Mouse (Mus musculus) kidney, embryonic 16.5 days (tissue): ENCODE data around the gene Add3. TPM values are rescaled to one million over a fixed set of nuclear protein-coding genes. Genes with fewer than 3 reads are reported as not detected.

Source experiments
- ATAC-seq: fragments of 200-750 bp; cut with Nextera tagmentation; 2 replicates; pipeline ENCODE4 v1.8.0; 2017; ENCODE audit warnings: moderate TSS enrichment; ENCODE audit not compliant: low FRiP score, low TSS enrichment
- H3K27ac ChIP-seq: fragments of 300-500 bp; sonication (generic); 2 replicates; pipeline ENCODE4 v1.5.1; 2014; ENCODE audit warnings: low read length
- H3K27me3 ChIP-seq: fragments of 300-500 bp; sonication (generic); 2 replicates; pipeline ENCODE4 v1.6.1; 2014; ENCODE audit warnings: low read length, control low read depth, mixed read lengths; ENCODE audit not compliant: insufficient read depth
- H3K36me3 ChIP-seq: fragments of 300-500 bp; sonication (generic); 2 replicates; pipeline ENCODE4 v1.6.1; 2014; ENCODE audit warnings: low read length, control low read depth, mixed read lengths; ENCODE audit not compliant: insufficient read depth
- H3K4me1 ChIP-seq: fragments of 300-500 bp; sonication (generic); 2 replicates; pipeline ENCODE4 v1.6.1; 2014; ENCODE audit warnings: low read length, control low read depth, mixed read lengths; ENCODE audit not compliant: insufficient read depth
- H3K4me2 ChIP-seq: fragments of 300-500 bp; sonication (generic); replicated peaks from 2 replicates; pipeline ENCODE4 v1.6.1; 2014; ENCODE audit warnings: low read depth, low read length
- H3K4me3 ChIP-seq: fragments of 300-500 bp; sonication (generic); 2 replicates; pipeline ENCODE4 v1.5.1; 2014; ENCODE audit warnings: mild to moderate bottlenecking, low read length
- H3K9ac ChIP-seq: fragments of 300-500 bp; sonication (generic); replicated peaks from 2 replicates; pipeline ENCODE4 v1.6.1; 2014; ENCODE audit warnings: low read length
- H3K9me3 ChIP-seq: fragments of 300-500 bp; sonication (generic); 2 replicates; pipeline ENCODE4 v1.6.1; 2016; ENCODE audit warnings: low read length, control low read depth
- WGBS: fragments of 180-500 bp; shearing (Covaris S2); extraction: QIAGEN DNeasy Blood & Tissue Kit; methylation state at CpG from one replicate; pipeline ENCODE4 v1.1.7; 2014; 5-methylcytosine and 5-hydroxymethylcytosine counted together
- polyA plus RNA-seq: library from polyadenylated mRNA; unstranded; fragments of >200 nt; fragmentation: Nextera tagmentation; extraction: Ambion mirVana; gene quantifications from 2 replicates; pipeline ENCODE4 v1.2.1, GENCODE M21; 2015

Gene Add3
- polyA plus RNA-seq, 1 experiment from 2014 or later, result 85.1 TPM

DNA sequence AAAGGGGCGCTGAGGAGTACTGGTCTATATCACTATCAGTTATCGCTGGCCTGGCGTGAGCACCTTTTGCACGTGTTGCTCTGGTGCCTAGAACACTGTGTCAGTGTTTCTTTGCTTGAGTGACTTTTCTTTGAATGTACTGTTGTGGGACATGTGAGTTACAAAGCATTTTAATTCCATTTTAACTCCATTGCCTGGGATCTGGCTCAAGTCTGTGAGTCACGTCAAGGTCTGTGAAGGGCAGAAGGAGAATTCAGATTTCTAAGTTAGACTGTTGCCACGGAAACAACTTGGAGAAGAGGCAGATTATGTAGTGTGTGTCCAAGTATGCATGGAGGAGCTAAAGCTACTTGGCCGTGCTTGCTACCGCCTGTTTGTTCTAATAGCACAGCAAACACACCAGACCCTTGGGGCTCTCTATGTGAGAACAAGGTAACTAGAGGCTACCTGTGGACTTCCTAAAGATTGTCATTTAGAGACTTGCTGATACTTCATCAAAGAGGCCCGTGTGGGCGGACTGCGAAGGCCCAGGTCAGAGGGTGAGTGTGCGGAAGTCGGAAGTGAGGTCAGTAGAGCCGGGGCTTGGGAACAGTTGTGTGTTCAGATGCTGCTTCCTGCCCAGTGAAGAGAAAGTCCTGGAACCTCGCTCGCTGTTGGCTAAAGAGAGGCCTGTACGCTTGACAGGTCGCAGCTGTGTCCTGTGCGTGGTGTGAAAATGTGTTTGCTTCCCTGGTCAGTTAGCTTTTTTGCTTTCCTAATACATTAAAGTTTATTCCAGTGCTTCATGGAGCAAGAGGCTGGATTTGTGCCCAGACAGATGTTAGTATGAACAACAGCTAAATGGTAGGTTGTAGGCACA is 41.0 kb downstream of the Add3 start:
- Histone ChIP-seq H3K4me3 (no peak overlapping the region), H3K4me1 (peaks cover 48% of the 10 kb centered on the region), H3K27me3 (no peaks in the 10 kb centered on the region), H3K9me3 (peaks cover 5% of the 10 kb centered on the region; the same call in 1 of the 2 replicates), H3K4me2 (peak overlapping the region; percentile 22; the same call in 1 of the 2 replicates), H3K27ac (peak overlapping the region; percentile 90), H3K36me3 (no peaks in the 10 kb centered on the region), H3K9ac (peak overlapping the region; percentile 13; the same call in 1 of the 2 replicates)
- ATAC-seq, result peak; percentile 87
- WGBS, result 45% methylated on average over 19 of the region's 19 CpGs

DNA sequence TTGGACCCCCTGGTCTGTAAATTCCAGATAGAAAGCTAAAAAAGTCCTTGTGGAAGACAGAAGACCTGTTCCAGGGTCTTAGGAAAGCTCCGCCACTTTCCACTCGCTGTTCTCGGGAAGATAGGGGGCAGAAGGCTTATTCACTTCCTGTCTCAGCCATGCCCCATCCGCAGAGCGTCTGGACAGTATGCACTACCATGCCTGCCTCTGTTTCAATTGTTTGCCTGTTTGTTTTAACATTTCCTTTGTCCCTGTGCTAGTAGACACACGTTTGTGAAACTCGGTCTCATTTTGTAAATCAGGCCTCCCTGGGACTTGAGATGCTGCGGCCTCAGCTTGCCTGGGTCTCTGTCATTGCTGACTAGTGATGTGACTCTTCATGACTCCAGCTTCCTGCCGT is 43.4 kb downstream of the Add3 start:
- no peak for ATAC-seq
- H3K27ac ChIP-seq, result peak overlapping the region; percentile 76; the same call in 1 of the 2 replicates
- 0 out of 2 replicates have a peak overlapping the region, but pooled peaks have one; percentile 2 for H3K9ac ChIP-seq
- H3K4me1 ChIP-seq, result peaks cover 60% of the 10 kb centered on the region
- no peaks in the 10 kb centered on the region for H3K9me3 ChIP-seq
- peak overlapping the region; percentile 3; the same call in 1 of the 2 replicates for H3K4me2 ChIP-seq
- no peak overlapping the region for H3K4me3 ChIP-seq
- WGBS, result 51% methylated on average over 9 of the region's 9 CpGs
- no peaks in the 10 kb centered on the region for H3K36me3 ChIP-seq
- H3K27me3 ChIP-seq, result no peaks in the 10 kb centered on the region

DNA sequence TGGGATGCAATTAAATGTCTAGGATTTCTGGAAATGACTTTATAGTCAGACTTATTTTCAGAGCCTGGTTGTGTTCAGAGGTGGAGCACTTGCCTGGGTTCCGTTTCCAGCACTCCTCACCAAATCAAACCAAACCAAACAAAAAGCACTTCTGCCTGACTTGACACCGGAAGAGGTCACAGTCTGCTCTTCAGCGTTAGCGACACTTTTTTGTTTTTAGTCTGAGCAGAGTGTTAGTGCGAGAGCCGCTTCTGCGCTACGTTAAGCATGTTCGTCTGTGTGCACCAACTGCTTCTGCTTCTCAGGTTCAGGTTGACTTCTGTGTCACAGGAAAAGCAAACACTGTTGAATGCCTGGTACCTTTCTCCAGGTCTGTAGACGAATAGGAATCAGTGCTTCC is 44.0 kb downstream of the Add3 start:
- Histone ChIP-seq H3K9me3 (no peaks in the 10 kb centered on the region), H3K9ac (0 out of 2 replicates have a peak overlapping the region, but pooled peaks have one; percentile 16), H3K27ac (peak overlapping the region; percentile 76), H3K27me3 (no peaks in the 10 kb centered on the region), H3K36me3 (no peaks in the 10 kb centered on the region), H3K4me1 (peaks cover 60% of the 10 kb centered on the region), H3K4me3 (no peak overlapping the region), H3K4me2 (peak overlapping the region; percentile 34)
- WGBS, result 20% methylated on average over 10 of the region's 10 CpGs
- no peak for ATAC-seq

DNA sequence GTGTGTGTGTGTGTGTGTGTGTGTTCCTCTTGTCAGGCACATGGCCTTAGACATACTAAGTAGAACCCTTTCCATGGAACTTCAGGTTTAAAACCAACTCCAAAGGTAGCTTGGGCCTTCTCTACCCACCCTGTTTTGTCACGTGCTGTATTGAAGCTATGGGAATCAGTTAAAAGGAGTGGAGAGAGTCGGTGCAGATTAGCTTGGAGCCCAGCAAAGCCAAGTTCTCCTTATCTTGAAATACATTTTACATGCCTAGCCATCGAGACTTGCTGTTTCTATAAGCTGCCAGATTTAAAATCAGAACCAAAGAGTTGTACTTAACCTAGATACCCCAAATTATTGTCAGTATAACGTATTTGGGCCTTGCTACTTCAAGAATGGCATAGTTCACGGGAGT is 44.7 kb downstream of the Add3 start:
- no peak for ATAC-seq
- 72% methylated on average over 5 of the region's 5 CpGs for WGBS
- H3K27me3 ChIP-seq, result no peaks in the 10 kb centered on the region
- peaks cover 60% of the 10 kb centered on the region for H3K4me1 ChIP-seq
- no peak overlapping the region for H3K4me3 ChIP-seq
- H3K27ac ChIP-seq, result no peak overlapping the region; the same call in 1 of the 2 replicates
- H3K9ac ChIP-seq, result no peak overlapping the region
- no peak overlapping the region for H3K4me2 ChIP-seq
- no peaks in the 10 kb centered on the region for H3K36me3 ChIP-seq
- no peaks in the 10 kb centered on the region for H3K9me3 ChIP-seq

DNA sequence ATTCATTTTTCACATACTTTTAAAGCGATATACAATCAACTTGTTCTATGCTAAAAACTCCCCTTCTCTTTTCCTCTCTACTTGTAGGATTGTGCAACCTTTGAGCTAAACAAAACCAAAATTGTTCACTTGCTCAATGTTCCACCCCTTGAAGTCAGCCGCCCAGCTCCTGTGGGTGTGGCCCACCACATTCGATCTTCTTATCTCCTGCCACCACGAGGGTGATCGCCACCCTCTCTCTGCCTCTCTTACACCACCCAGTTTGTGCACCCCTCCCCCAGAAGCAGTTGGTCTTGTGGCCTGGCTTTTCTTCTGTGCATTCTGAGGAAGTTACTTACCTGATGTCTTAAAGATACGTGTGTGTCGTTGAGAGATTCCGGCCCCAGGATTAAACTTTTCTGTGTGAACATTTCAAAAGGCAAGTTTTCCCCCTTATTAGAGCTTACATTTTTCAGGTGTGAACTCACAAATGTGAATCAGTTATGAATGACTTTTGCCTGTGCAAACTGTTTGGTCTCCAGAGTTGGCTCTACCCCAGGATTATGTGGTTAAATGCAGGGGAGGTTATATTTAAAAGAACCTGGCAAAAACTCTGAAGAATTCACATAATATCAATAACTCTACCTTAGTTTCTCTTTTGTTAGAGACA is 45.4 kb downstream of the Add3 start:
- Histone ChIP-seq H3K9me3 (no peaks in the 10 kb centered on the region), H3K4me3 (no peak overlapping the region), H3K4me2 (no peak overlapping the region), H3K36me3 (no peaks in the 10 kb centered on the region), H3K4me1 (peaks cover 54% of the 10 kb centered on the region), H3K27ac (no peak overlapping the region), H3K9ac (no peak overlapping the region), H3K27me3 (no peaks in the 10 kb centered on the region)
- ATAC-seq, result no peak
- WGBS, result 57% methylated on average over 8 of the region's 8 CpGs

DNA sequence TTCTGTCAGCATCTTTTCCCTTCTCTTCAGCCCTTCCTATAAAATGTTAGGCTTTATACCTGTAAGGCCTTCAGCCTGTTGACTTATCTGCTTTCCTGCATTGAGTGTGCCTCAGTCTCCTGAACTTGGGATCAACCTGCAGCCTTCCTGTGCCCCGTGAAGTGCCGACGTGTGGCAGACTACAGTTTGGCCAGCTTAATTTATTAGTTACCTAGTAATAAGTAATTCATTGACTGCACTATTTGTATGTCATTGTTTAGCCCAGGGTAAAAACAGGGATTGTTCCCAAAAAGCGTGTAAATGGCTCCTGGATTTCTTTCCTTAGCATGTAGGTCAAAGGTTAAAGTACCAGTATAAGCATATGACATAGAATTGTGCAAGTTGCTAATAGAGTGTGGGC is 46.2 kb downstream of the Add3 start:
- Histone ChIP-seq H3K27me3 (no peaks in the 10 kb centered on the region), H3K4me2 (no peak overlapping the region), H3K4me3 (no peak overlapping the region), H3K36me3 (no peaks in the 10 kb centered on the region), H3K27ac (peak overlapping the region; percentile 50; the same call in 1 of the 2 replicates), H3K9ac (no peak overlapping the region), H3K9me3 (no peaks in the 10 kb centered on the region), H3K4me1 (peaks cover 46% of the 10 kb centered on the region)
- 40% methylated on average over 4 of the region's 4 CpGs for WGBS
- no peak for ATAC-seq

DNA sequence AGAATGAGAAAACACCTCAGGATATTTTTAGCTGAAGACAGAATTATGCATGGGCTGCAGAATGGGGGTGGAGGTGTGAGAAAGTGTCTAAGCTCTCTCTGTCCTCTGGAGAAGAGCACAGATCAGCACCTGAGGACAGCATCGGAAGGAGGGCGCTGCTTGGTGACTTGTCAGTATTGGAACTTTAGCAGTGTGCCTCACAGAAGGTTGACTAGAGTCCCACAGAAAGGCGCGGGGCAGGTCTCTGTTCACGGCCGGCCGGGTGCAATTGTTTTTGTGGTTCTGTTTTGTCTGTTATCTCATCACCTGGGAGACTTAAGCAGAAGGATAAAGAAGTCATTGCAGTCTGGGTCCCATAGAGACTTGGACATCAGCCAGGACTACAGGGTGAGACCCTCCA is 47.3 kb downstream of the Add3 start:
- H3K4me2 ChIP-seq, result no peak overlapping the region
- no peaks in the 10 kb centered on the region for H3K36me3 ChIP-seq
- no peak overlapping the region for H3K9ac ChIP-seq
- H3K27ac ChIP-seq, result no peak overlapping the region
- H3K9me3 ChIP-seq, result no peaks in the 10 kb centered on the region
- 72% methylated on average over 7 of the region's 7 CpGs for WGBS
- ATAC-seq, result no peak
- H3K27me3 ChIP-seq, result no peaks in the 10 kb centered on the region
- peaks cover 38% of the 10 kb centered on the region for H3K4me1 ChIP-seq
- H3K4me3 ChIP-seq, result no peak overlapping the region

DNA sequence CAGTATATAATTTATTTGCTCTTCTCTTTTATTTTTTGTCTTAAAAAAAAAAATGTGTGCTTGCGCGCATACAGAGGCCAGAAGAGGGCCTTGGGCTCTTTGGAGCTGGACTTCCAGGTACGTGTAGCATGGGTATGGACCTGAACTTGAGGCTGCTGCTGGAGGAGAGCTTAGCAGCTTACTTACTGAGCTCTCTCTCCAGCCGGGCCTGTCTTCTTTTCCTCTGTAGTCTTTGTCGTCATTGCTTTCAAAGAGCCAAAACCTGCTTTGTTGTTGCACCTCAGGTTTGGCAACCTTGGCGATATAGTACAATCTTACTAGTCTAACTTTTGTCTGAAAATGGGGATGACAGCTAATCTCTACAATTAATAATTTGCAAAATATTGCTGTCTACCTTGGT is 47.9 kb downstream of the Add3 start:
- H3K9me3 ChIP-seq, result no peaks in the 10 kb centered on the region
- H3K4me2 ChIP-seq, result no peak overlapping the region
- no peak overlapping the region for H3K4me3 ChIP-seq
- no peaks in the 10 kb centered on the region for H3K36me3 ChIP-seq
- peaks cover 38% of the 10 kb centered on the region for H3K4me1 ChIP-seq
- 74% methylated on average over 6 of the region's 6 CpGs for WGBS
- H3K9ac ChIP-seq, result no peak overlapping the region
- no peaks in the 10 kb centered on the region for H3K27me3 ChIP-seq
- H3K27ac ChIP-seq, result no peak overlapping the region
- no peak for ATAC-seq

DNA sequence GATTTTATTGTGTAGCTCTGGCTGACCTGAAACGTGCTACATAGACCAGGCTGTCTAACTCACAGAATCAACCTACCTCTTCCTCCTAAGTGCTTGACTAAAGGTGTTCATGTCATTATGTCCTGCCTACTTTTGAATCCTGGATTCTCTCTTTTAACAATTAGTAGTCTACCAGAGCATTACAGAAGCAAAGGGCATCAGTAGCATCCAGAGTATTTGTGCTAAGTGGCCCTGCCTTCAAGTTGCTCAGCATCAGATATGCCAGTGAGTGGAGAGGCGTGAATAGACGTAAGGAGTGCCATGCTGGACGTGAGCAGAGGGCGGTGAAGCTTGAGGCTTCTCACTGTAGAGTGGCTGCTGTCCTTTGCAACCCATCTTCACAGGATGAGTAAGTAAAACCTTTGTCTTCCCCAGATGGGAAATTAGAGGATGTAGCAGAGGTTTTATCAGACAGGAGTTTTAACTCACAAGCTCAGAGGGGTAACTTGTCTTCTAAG is 48.5 kb downstream of the Add3 start:
- Histone ChIP-seq H3K4me2 (no peak overlapping the region), H3K27me3 (no peaks in the 10 kb centered on the region), H3K4me1 (peaks cover 33% of the 10 kb centered on the region), H3K4me3 (no peak overlapping the region), H3K36me3 (no peaks in the 10 kb centered on the region), H3K27ac (no peak overlapping the region), H3K9ac (no peak overlapping the region), H3K9me3 (no peaks in the 10 kb centered on the region)
- WGBS, result 82% methylated on average over 5 of the region's 5 CpGs
- ATAC-seq, result no peak

DNA sequence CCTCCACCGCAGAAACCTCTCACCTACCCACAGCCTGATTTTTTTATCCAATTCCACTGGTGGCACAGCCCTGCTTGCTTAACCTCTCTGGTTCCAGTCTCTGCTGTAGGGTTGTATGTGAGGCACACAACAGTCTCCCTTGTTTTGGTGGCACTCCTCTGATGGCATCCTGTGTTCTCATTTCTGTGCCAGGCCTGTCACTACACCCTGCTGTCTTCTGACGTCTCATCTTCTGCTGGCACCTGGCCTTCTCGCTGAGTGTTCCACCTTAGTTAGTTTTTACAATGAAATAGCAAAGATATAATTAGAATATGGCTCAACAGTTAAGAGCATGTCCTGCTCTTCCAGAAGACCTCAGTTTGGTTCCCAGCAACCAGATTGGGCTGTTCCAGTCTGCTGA is 49.5 kb downstream of the Add3 start:
- Histone ChIP-seq H3K4me3 (no peak overlapping the region), H3K36me3 (no peaks in the 10 kb centered on the region), H3K4me2 (no peak overlapping the region), H3K27me3 (no peaks in the 10 kb centered on the region), H3K27ac (no peak overlapping the region), H3K9me3 (no peaks in the 10 kb centered on the region), H3K9ac (no peak overlapping the region), H3K4me1 (peaks cover 28% of the 10 kb centered on the region)
- WGBS, result 90% methylated on average over 3 of the region's 3 CpGs
- no peak for ATAC-seq
